Mouse (Mus musculus) midbrain, embryonic 13.5 days (tissue): ENCODE measurements around the gene Efhc1. TPM values are rescaled to one million over a fixed set of nuclear protein-coding genes. Genes with fewer than 3 reads are reported as not detected.
"Not testable (repeated sequence)": the region's sequence is repeated elsewhere in the genome, so short reads cannot be mapped to it uniquely, and the experiment has no call there.

Experiments used
- ATAC-seq: fragments of 200-750 bp; cut with Nextera tagmentation; 2 replicates; pipeline ENCODE4 v1.8.0; 2017; ENCODE audit warnings: mild to moderate bottlenecking, moderate TSS enrichment, moderate library complexity
- H3K27ac ChIP-seq: fragments of 300-500 bp; sonication (generic); 2 replicates; pipeline ENCODE4 v1.5.1; 2015; ENCODE audit warnings: inconsistent platforms, mild to moderate bottlenecking, moderate library complexity
- H3K27me3 ChIP-seq: fragments of 300-500 bp; sonication (generic); 2 replicates; pipeline ENCODE4 v1.6.1; 2015; ENCODE audit warnings: mild to moderate bottlenecking, inconsistent platforms
- H3K36me3 ChIP-seq: fragments of 300-500 bp; sonication (generic); 2 replicates; pipeline ENCODE4 v1.6.1; 2015; ENCODE audit warnings: mild to moderate bottlenecking, inconsistent platforms
- H3K4me1 ChIP-seq: fragments of 300-500 bp; sonication (generic); replicated peaks from 2 replicates; pipeline ENCODE4 v1.6.1; 2015; ENCODE audit warnings: inconsistent platforms
- H3K4me2 ChIP-seq: fragments of 300-500 bp; sonication (generic); replicated peaks from 2 replicates; pipeline ENCODE4 v1.6.1; 2015; ENCODE audit warnings: moderate library complexity, mild to moderate bottlenecking, inconsistent platforms
- H3K4me3 ChIP-seq: fragments of 300-500 bp; sonication (generic); replicated peaks from 2 replicates; pipeline ENCODE4 v1.5.1; 2015; ENCODE audit warnings: mild to moderate bottlenecking, inconsistent platforms
- H3K9ac ChIP-seq: fragments of 300-500 bp; sonication (generic); replicated peaks from 2 replicates; pipeline ENCODE4 v1.6.1; 2015; ENCODE audit warnings: mild to moderate bottlenecking, inconsistent platforms
- H3K9me3 ChIP-seq: fragments of 300-500 bp; sonication (generic); 2 replicates; pipeline ENCODE4 v1.6.1; 2016; ENCODE audit warnings: mild to moderate bottlenecking, inconsistent platforms
- WGBS: fragments of 180-500 bp; shearing (Covaris S2); methylation state at CpG from one replicate; pipeline ENCODE4 v1.1.7; 2015; 5-methylcytosine and 5-hydroxymethylcytosine counted together
- polyA plus RNA-seq: library from polyadenylated mRNA; unstranded; fragments of >200 nt; fragmentation: Nextera tagmentation; extraction: Ambion mirVana; gene quantifications from 2 replicates; pipeline ENCODE4 v1.2.1, GENCODE M21; 2015

The Efhc1 gene
- polyA plus RNA-seq, 1 experiment from 2014 or later = 1.5 TPM

GRCm38 (mm10) chr1:20922612-20923399, 28.6 kb upstream of the Efhc1 start:
- 68% methylated on average over 11 of the region's 11 CpGs for WGBS
- no peaks in the 10 kb centered on the region for H3K27me3 ChIP-seq
- H3K4me3 ChIP-seq = no peak overlapping the region
- H3K27ac ChIP-seq = no peak overlapping the region
- H3K4me1 ChIP-seq = peaks cover 14% of the 10 kb centered on the region
- H3K9ac ChIP-seq = no peak overlapping the region
- no peaks in the 10 kb centered on the region for H3K36me3 ChIP-seq
- 0 out of 2 replicates have a peak, but pooled peaks have one; percentile 29 for ATAC-seq
- no peak overlapping the region for H3K4me2 ChIP-seq
- H3K9me3 ChIP-seq = no peaks in the 10 kb centered on the region

GRCm38 (mm10) chr1:20925324-20925723, 26.1 kb upstream of the Efhc1 start:
- H3K9ac ChIP-seq, ATAC-seq, H3K27me3 ChIP-seq, H3K9me3 ChIP-seq, H3K4me2 ChIP-seq, H3K27ac ChIP-seq, H3K36me3 ChIP-seq, H3K4me3 ChIP-seq: not testable (repeated sequence)
- peaks cover 14% of the 10 kb centered on the region for H3K4me1 ChIP-seq
- whole genome bisulfite sequencing = 84% methylated on average over 7 of the region's 7 CpGs

DNA sequence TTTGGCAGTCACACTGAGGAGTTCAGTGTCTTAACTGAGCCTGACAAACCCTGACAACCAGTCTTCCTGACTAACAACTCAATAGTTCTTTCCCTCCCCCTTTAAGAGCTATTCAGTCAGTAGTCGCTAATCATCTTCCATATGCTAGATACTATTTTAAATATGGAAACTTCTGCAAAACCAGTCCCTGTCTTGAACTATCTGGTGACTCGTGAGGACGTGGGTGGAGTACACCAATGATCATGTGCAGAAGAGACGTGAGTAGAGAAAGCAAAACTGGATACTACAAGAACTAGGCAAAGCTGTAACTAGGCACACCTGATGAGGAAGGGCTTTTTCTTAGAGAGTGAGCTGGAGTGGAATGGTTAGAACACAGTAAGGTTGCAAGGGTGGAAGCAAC, 25.5 kb upstream of the Efhc1 start:
- H3K9ac ChIP-seq = no peak overlapping the region
- no peak overlapping the region for H3K4me3 ChIP-seq
- H3K27ac ChIP-seq = no peak overlapping the region
- 96% methylated on average over 4 of the region's 4 CpGs for WGBS
- no peak overlapping the region for H3K4me2 ChIP-seq
- H3K4me1 ChIP-seq = peaks cover 13% of the 10 kb centered on the region
- no peaks in the 10 kb centered on the region for H3K9me3 ChIP-seq
- no peaks in the 10 kb centered on the region for H3K36me3 ChIP-seq
- ATAC-seq = no peak
- no peaks in the 10 kb centered on the region for H3K27me3 ChIP-seq

DNA sequence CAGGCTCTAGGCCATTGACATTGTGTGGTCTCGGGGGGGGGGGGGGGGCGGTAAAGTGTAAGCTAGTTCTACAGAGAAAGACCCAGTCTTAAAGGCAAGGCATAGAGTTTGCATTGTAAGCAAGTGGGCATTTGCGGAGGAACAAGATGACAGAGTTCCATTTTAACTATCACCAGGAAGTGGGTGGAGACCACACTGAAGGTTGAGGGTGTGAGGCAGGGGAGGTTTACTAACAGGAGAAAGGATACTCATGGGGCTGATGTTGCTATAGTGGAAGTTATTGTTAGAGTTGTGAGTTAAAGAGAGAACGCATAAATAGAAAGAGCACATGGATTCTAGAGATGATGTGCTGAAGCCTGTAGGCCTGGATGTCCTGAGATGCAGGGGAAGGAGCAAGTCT, 25.1 kb upstream of the Efhc1 start:
- WGBS = 91% methylated on average over 4 of the region's 4 CpGs
- Histone ChIP-seq H3K4me1 (peaks cover 9% of the 10 kb centered on the region), H3K9me3 (no peaks in the 10 kb centered on the region), H3K36me3 (no peaks in the 10 kb centered on the region), H3K27ac (no peak overlapping the region), H3K9ac (no peak overlapping the region), H3K4me3 (no peak overlapping the region), H3K27me3 (no peaks in the 10 kb centered on the region), H3K4me2 (no peak overlapping the region)
- no peak for ATAC-seq

GRCm38 (mm10) chr1:20928487-20928886, 22.9 kb upstream of the Efhc1 start:
- Histone ChIP-seq H3K36me3 (no peaks in the 10 kb centered on the region; the same call in 1 of the 2 replicates), H3K9ac (no peak overlapping the region), H3K9me3 (no peaks in the 10 kb centered on the region), H3K27me3 (no peaks in the 10 kb centered on the region), H3K4me3 (no peak overlapping the region), H3K27ac (no peak overlapping the region), H3K4me1 (no peaks in the 10 kb centered on the region), H3K4me2 (no peak overlapping the region)
- WGBS = 92% methylated on average over 4 of the region's 4 CpGs
- ATAC-seq = no peak

DNA sequence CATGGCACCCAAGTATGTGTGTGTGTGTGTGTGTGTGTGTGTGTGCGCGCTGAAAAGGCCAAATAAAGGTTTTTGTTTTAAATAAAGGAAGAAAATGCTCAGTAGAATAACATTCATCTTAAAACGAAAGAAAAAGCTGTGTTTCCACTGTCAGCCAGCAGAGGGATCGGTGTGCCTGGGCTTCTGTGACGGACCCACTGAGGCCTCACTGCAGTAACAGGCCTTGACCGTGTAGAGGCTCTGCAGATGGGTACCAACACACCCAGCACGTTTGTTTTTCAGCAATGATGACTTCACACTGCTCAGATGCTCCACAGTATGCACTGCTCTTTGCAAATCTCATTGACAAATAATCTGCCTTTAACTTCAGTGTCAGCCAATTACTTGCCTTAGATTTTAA, 18.0 kb upstream of the Efhc1 start:
- Histone ChIP-seq H3K27ac (no peak overlapping the region), H3K27me3 (no peaks in the 10 kb centered on the region), H3K4me2 (no peak overlapping the region), H3K4me3 (no peak overlapping the region), H3K36me3 (peaks cover 25% of the 10 kb centered on the region), H3K4me1 (no peaks in the 10 kb centered on the region), H3K9ac (no peak overlapping the region), H3K9me3 (no peaks in the 10 kb centered on the region)
- peak; percentile 92 for ATAC-seq
- WGBS = 17% methylated on average over 7 of the region's 7 CpGs

GRCm38 (mm10) chr1:20935106-20935505, 16.3 kb upstream of the Efhc1 start:
- H3K27me3 ChIP-seq = no peaks in the 10 kb centered on the region
- H3K36me3 ChIP-seq = peaks cover 25% of the 10 kb centered on the region
- H3K9me3 ChIP-seq = no peaks in the 10 kb centered on the region
- H3K4me3 ChIP-seq = no peak overlapping the region
- no peak for ATAC-seq
- H3K9ac ChIP-seq = no peak overlapping the region
- H3K27ac ChIP-seq = no peak overlapping the region
- 88% methylated on average over 22 of the region's 22 CpGs for WGBS
- H3K4me1 ChIP-seq = no peaks in the 10 kb centered on the region
- H3K4me2 ChIP-seq = no peak overlapping the region

- H3K36me3 ChIP-seq = peaks cover 25% of the 10 kb centered on the region
- no peaks in the 10 kb centered on the region for H3K9me3 ChIP-seq
- 31% methylated on average over 3 of the region's 3 CpGs for WGBS
- H3K27ac ChIP-seq = no peak overlapping the region
- H3K27me3 ChIP-seq = no peaks in the 10 kb centered on the region
- H3K4me3 ChIP-seq = no peak overlapping the region
- peak; percentile 69 for ATAC-seq
- no peaks in the 10 kb centered on the region for H3K4me1 ChIP-seq
- H3K4me2 ChIP-seq = no peak overlapping the region
- H3K9ac ChIP-seq = no peak overlapping the region
Observed at GRCm38 (mm10) chr1:20939046-20939445, 12.4 kb upstream of the Efhc1 start.

DNA sequence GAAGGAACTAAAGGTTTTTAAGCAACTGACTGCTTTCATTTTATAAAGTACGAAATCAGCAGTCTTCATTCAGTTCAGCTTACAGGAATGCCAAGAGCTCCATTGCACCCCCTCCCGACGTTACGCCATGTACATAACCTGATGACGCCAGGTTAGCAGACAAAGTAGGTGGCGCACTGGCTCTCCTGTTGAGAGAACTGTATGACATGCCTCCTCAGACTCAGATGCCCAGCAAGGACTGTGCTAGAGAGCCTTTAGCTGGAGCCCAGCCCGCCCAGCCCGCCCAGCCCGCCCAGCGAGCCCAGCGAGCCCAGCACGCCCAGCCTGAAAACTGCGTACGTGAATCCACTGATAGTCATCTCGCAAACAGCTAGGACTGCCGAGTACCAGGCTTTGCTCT, 11.3 kb upstream of the Efhc1 start:
- no peaks in the 10 kb centered on the region for H3K27me3 ChIP-seq
- 65% methylated on average over 16 of the region's 16 CpGs for WGBS
- H3K4me3 ChIP-seq = no peak overlapping the region
- H3K36me3 ChIP-seq = peaks cover 17% of the 10 kb centered on the region
- H3K9me3 ChIP-seq = no peaks in the 10 kb centered on the region
- H3K27ac ChIP-seq = no peak overlapping the region
- ATAC-seq = peak; percentile 40; the same call in 1 of the 2 replicates
- no peaks in the 10 kb centered on the region for H3K4me1 ChIP-seq
- no peak overlapping the region for H3K4me2 ChIP-seq
- H3K9ac ChIP-seq = no peak overlapping the region

DNA sequence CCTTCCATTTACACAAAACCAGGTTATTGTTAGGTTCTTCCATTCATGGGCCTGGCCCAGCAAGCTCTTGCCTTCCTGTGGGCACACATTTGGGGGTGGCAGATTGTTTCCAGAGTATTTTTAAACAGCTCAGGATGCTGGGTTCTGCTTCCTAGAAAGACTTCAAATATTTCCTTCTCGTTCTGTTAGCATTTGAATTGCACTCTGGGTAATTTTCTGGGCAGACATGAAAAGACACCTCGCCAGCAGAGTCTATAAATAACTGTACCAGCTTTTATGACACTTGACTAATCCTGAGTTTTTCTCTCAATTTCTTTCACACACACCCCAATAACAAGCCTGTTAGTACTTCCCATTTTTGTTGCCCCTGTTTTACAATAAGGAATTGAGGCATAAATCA, 10.1 kb upstream of the Efhc1 start:
- Histone ChIP-seq H3K4me3 (no peak overlapping the region), H3K27ac (no peak overlapping the region), H3K4me1 (no peaks in the 10 kb centered on the region), H3K4me2 (no peak overlapping the region), H3K9me3 (no peaks in the 10 kb centered on the region), H3K9ac (no peak overlapping the region), H3K27me3 (no peaks in the 10 kb centered on the region), H3K36me3 (peaks cover 7% of the 10 kb centered on the region)
- WGBS = 70% methylated on average over 2 of the region's 2 CpGs
- no peak for ATAC-seq

DNA sequence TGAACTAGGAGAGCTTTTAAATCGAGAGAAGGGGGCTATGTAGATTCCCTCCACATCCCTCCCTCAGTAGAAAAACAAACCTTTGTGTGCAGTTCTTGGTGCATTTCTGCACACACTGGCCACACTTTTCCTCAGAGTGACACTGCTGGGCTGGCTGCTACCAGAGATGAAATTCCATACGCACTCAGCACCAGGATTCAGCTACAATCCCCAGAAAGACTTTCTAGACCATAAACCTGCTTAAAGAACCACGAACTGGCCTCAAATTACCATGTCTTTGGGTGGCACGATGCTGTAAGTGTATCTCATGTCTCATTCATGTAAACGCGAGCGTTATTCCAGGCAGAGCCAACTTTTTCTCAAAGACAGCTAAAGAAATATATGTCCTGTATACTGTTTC, 9.6 kb upstream of the Efhc1 start:
- Histone ChIP-seq H3K4me2 (no peak overlapping the region), H3K9ac (no peak overlapping the region), H3K4me1 (no peaks in the 10 kb centered on the region), H3K4me3 (no peak overlapping the region), H3K27me3 (no peaks in the 10 kb centered on the region), H3K9me3 (no peaks in the 10 kb centered on the region), H3K36me3 (peaks cover 2% of the 10 kb centered on the region), H3K27ac (no peak overlapping the region)
- WGBS = 87% methylated on average over 7 of the region's 7 CpGs
- ATAC-seq = no peak

DNA sequence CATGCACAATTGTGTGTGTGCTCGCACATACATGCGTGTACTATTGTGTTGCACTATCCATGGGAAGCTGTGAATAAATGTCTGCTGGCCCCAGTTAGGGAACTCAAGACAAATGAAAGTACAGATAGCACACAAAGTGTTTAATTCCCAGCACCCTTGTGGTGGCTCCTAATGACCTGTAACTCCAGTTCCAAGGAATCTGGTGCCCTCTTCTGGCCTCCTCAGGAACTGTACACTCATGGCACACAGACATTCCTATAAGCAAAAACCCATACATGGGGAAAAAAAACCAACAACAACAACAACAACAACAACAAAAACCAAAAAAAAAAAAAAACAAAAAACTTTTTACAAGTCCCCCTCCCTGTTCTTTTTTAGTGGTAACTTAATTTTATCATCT, 8.4 kb upstream of the Efhc1 start:
- no peak overlapping the region for H3K4me3 ChIP-seq
- 93% methylated on average over 2 of the region's 2 CpGs for WGBS
- no peak for ATAC-seq

DNA sequence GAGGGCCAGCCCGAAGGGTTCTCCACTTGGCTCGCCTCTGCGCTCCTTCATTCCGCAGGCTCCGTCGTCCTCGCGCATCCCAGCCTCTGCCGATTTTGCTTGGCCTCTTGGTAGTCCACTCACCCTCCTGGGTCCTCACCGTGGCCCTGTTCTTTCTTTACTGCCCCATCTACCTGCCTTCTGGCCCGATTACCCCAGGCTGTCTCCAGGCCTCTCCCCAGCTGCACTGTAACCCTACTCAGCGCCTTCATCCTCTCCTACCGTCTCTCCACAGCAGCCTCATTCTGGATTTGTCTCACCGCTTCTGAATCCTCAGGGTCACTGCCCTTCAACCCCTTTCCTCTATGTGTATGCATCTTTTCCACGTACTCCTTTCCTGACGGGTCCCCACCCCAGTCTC, 373 bp downstream of the Efhc1 start:
- H3K27ac ChIP-seq = peak overlapping the region; percentile 91
- no peaks in the 10 kb centered on the region for H3K9me3 ChIP-seq
- peak overlapping the region; percentile 66 for H3K4me2 ChIP-seq
- H3K4me3 ChIP-seq = peak overlapping the region; percentile 56
- WGBS = under 1% methylated on average over 16 of the region's 16 CpGs
- H3K9ac ChIP-seq = peak overlapping the region; percentile 79
- no peaks in the 10 kb centered on the region for H3K27me3 ChIP-seq
- ATAC-seq = no peak
- peaks cover 10% of the 10 kb centered on the region for H3K4me1 ChIP-seq
- no peaks in the 10 kb centered on the region for H3K36me3 ChIP-seq

More for the DNA sequence above, 8.4 kb upstream of the Efhc1 start:
- Histone ChIP-seq H3K4me1 (no peaks in the 10 kb centered on the region), H3K27me3 (no peaks in the 10 kb centered on the region), H3K27ac (no peak overlapping the region), H3K9ac (no peak overlapping the region), H3K9me3 (no peaks in the 10 kb centered on the region), H3K36me3 (no peaks in the 10 kb centered on the region), H3K4me2 (no peak overlapping the region)
